Mouse (Mus musculus) lung, adult 2 months (tissue): Measurements from ENCODE around the gene Prkcg. TPM values are rescaled to one million over a fixed set of nuclear protein-coding genes. Genes with fewer than 3 reads are reported as not detected.

Experiments
- DNase-seq: peaks from one replicate; pipeline ENCODE4 v3.0.0; 2022
- H3K4me1 ChIP-seq: fragments of 200-500 bp; 2 replicates; pipeline ENCODE4 v1.6.1; 2011; ENCODE audit warnings: low read length; ENCODE audit not compliant: control insufficient read depth, insufficient read depth
- H3K4me3 ChIP-seq: fragments of 200-500 bp; replicated peaks from 2 replicates; pipeline ENCODE3; 2011; ENCODE audit warnings: low read depth, mild to moderate bottlenecking, control low read depth, low read length; ENCODE audit errors: extremely low read depth
- CTCF ChIP-seq: fragments of 200-500 bp; IDR thresholded peaks from 2 replicates; pipeline ENCODE4 v1.5.1; 2011; ENCODE audit warnings: mild to moderate bottlenecking, low read length, control low read depth; ENCODE audit not compliant: insufficient read depth
- POLR2A ChIP-seq: fragments of 200-500 bp; IDR thresholded peaks from 2 replicates; pipeline ENCODE4 v1.6.1; 2011; ENCODE audit warnings: low read depth, mild to moderate bottlenecking, control low read depth, low read length, borderline replicate concordance; ENCODE audit errors: extremely low read depth
- WGBS: fragments of 180-500 bp; shearing (Covaris S2); methylation state at CpG from one replicate; pipeline ENCODE4 v1.1.7; 2018; 5-methylcytosine and 5-hydroxymethylcytosine counted together
- polyA plus RNA-seq: library from polyadenylated mRNA; depleted of rRNA; stranded (reverse); fragments of >200 nt; gene quantifications from 2 replicates; pipeline ENCODE4 v1.2.3, GENCODE M21; 2012; rRNA removed

The Prkcg gene
- polyA plus RNA-seq, 1 experiment, result 5.6 TPM

DNA sequence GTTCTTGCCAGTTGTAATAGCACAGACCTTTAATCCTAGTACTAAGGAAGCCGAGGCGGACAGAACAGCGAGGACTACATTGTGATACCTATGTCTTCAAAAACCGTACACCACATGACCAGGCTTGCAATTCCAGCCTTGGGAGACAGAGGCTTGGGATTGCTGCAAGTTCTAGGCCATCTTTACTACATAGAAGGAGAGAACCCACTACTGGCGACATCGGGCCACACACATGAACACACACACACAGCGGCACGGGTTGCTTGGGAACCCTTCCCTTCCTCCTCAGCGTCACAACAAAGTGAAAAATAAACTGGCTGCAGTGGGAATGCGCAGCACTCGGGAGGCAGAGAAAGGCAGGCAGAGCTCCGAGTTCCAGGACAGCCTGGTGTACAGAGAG lies 79.3 kb downstream of the Prkcg start:
- DNase-seq, result no peak
- H3K4me1 ChIP-seq, result peaks cover 2% of the 10 kb centered on the region; the same call in 1 of the 2 replicates
- no peak overlapping the region for H3K4me3 ChIP-seq
- TF ChIP-seq POLR2A (no peak), CTCF (no peak)
- WGBS, result 23% methylated on average over 12 of the region's 12 CpGs

GRCm38 (mm10) chr7:3369189-3369588 lies 80.2 kb downstream of the Prkcg start:
- WGBS, result 55% methylated on average over 6 of the region's 6 CpGs
- H3K4me3 ChIP-seq, result no peak overlapping the region
- TF ChIP-seq POLR2A, result no peak
- TF ChIP-seq CTCF, result no peak
- DNase-seq, result no peak
- H3K4me1 ChIP-seq, result peaks cover 2% of the 10 kb centered on the region; the same call in 1 of the 2 replicates

- TF ChIP-seq POLR2A (no peak), CTCF (no peak)
Observed at GRCm38 (mm10) chr7:3370407-3370806, 81.4 kb downstream of the Prkcg start.

DNA sequence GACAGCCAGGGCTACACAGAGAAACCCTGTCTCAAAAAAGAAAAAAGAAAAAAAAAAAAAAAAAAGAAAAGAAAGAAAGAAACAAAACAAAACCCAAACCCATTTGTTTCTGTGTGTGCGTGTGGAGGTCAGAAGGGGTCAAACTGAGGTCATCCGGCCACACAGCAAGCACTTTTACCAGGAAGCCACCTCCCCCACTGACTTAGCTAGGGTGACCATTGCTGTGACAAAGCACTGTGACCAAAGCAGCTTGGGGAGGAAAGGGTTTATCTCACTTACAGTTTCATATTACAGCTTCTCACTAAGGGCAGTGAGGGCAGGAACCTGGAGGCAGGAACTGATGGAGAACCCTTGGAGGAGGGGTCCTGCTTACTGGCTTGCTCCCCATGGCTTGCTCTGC lies 83.4 kb downstream of the Prkcg start:
- TF ChIP-seq CTCF (no peak), POLR2A (no peak)
- WGBS, result 79% methylated on average over 2 of the region's 2 CpGs
- no peak for DNase-seq
- Histone ChIP-seq H3K4me1 (no peaks in the 10 kb centered on the region), H3K4me3 (no peak overlapping the region)

More at GRCm38 (mm10) chr7:3370407-3370806, 81.4 kb downstream of the Prkcg start:
- Histone ChIP-seq H3K4me1 (peaks cover 2% of the 10 kb centered on the region; the same call in 1 of the 2 replicates), H3K4me3 (no peak overlapping the region)
- WGBS, result 44% methylated on average over 4 of the region's 4 CpGs
- DNase-seq, result no peak

DNA sequence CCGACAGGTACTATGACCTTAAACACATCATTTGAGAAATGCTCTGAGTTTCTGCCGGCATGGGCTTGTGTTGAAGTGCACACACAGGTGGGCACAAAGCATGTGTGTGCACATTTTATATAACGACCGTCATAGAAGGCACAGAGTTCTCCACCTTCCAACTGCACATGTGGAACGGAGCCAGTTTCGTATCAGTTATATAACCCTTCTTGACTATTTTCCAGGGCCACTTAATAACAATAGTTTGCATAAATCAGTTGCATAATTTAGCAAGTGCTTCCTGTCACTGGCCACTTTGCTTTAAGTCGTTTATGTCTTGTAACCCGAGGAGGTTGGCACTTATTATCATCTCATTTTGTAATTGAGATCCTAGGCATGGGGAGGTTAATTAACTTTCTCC lies 84.8 kb downstream of the Prkcg start:
- Histone ChIP-seq H3K4me1 (no peaks in the 10 kb centered on the region), H3K4me3 (no peak overlapping the region)
- no peak for DNase-seq
- TF ChIP-seq CTCF (no peak), POLR2A (no peak)
- 58% methylated on average over 8 of the region's 8 CpGs for WGBS

DNA sequence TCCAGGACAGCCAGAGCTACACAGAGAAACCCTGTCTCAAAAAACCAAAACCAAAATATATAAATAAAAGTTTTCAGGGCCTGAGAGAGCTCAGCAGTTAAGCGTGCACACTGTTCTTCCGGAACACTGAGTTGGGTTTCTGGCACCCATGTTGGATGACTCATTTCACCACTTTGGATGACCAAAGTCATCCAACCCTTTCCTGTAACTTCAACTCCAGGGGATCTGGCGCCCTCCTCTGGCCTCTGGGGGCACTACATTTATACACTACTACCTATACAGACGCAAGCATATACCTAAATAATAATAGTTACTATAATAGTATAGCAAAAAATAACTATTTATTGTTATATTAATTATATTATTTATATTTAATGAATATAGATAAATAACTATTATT lies 87.9 kb downstream of the Prkcg start:
- Histone ChIP-seq H3K4me1 (no peaks in the 10 kb centered on the region), H3K4me3 (no peak overlapping the region)
- 38% methylated on average over 4 of the region's 4 CpGs for WGBS
- peak; percentile 51 for DNase-seq
- no peak for TF ChIP-seq POLR2A
- peak; percentile 50; the same call in 1 of the 2 replicates for TF ChIP-seq CTCF

Other genes starting within 250 kb of the Prkcg start
- 0.22 and 0.26 TPM in 2 replicates for gene AU018091, start 120.0 kb upstream of the Prkcg start, polyA plus RNA-seq
- 0.25 and 0.50 TPM in 2 replicates for gene Nlrp12, start 39.4 kb upstream of the Prkcg start, polyA plus RNA-seq
- gene Myadm, start 99 bp upstream of the Prkcg start, polyA plus RNA-seq, result 429 and 524 TPM in 2 replicates
- 3.3 and 7.4 TPM in 2 replicates for gene Cacng7, start 43.8 kb downstream of the Prkcg start, polyA plus RNA-seq
- gene Cacng8, start 101.5 kb downstream of the Prkcg start, polyA plus RNA-seq, result 0.37 TPM in 1 of 2 replicates, not detected in the other
- gene Cacng6, start 135.0 kb downstream of the Prkcg start, polyA plus RNA-seq, result 0.14 and 1.2 TPM in 2 replicates
- gene Tarm1, start 213.4 kb downstream of the Prkcg start, polyA plus RNA-seq, result 0.07 and 0.25 TPM in 2 replicates